Mouse (Mus musculus): ENCODE measurements around the gene Slc10a1. TPM values are rescaled to one million over a fixed set of nuclear protein-coding genes. Genes with fewer than 3 reads are reported as not detected.

Slc10a1 gene
- polyA plus RNA-seq, 1 experiment from 2014 or later = 12.9 TPM

DNA sequence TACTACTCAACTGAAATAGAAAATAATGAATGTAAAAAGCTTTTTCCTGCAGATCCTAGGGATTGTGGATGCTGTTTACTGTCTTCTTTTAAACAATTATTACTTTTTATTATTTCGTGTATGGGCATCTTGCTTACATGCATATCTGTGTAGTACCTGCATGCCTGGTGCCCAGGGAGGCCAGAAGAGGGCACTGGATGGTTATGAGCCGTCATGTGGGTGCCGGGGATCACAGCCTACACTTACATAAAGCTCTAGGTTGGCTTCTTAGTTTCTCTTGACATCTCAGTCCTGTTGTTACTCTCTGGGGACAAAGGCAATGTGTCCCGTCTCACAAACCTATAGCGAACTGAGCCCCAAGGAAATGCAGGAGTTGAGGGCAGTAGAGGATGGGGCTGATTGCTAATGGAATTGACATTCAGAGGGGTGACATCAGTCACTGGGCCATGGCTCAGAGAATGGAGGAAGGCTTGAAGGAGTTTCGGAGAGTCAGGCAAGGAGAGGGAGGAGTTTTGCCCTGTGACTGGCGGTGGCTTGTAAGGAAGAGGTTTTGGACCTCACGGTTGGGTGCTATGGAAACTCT lies 24.1 kb upstream of the Slc10a1 start:
- H3K36me3 ChIP-seq (replicated peaks) = no peaks in the 10 kb centered on the region
- WGBS (ENCODE audit: insufficient replicate concordance) = 61% methylated on average over 8 of the region's 8 CpGs
- no peaks in the 10 kb centered on the region for H3K4me1 ChIP-seq (replicated peaks)
- ATAC-seq (ENCODE audit: insufficient read depth) = no peak
- no peaks in the 10 kb centered on the region for H3K9me3 ChIP-seq (replicated peaks)
- no peak overlapping the region for H3K4me2 ChIP-seq
- no peak overlapping the region for H3K27ac ChIP-seq (replicated peaks)
- no peak overlapping the region for H3K4me3 ChIP-seq (replicated peaks)
- no peak overlapping the region for H3K9ac ChIP-seq
- no peaks in the 10 kb centered on the region for H3K27me3 ChIP-seq

DNA sequence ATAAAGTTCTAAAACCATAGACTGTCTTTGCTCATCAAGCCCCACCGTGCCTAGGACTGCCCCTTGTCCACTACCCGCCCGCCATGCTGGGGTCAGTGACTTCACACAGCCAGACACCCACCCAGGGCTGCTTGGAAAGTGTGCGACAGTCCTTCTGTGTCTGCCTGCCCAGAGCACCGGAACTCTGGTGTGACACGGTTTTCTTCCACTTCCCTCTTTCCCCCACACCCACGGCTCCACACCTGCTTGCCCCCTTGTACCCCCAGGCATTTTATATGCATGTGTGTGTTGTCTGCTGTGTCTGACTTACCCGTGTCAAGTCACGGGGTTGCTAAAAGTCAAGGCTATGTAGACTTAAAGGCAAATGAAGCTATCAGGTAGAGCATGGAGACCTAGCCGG lies 23.3 kb upstream of the Slc10a1 start:
- no peak overlapping the region for H3K27ac ChIP-seq (replicated peaks)
- H3K9ac ChIP-seq = no peak overlapping the region
- no peaks in the 10 kb centered on the region for H3K4me1 ChIP-seq (replicated peaks)
- H3K4me3 ChIP-seq (replicated peaks) = no peak overlapping the region
- no peak overlapping the region for H3K4me2 ChIP-seq
- whole genome bisulfite sequencing (ENCODE audit: insufficient replicate concordance) = 50% methylated on average over 10 of the region's 10 CpGs
- H3K36me3 ChIP-seq (replicated peaks) = no peaks in the 10 kb centered on the region
- ATAC-seq (ENCODE audit: insufficient read depth) = no peak
- no peaks in the 10 kb centered on the region for H3K27me3 ChIP-seq
- H3K9me3 ChIP-seq (replicated peaks) = no peaks in the 10 kb centered on the region

- Histone ChIP-seq H3K27me3 (no peaks in the 10 kb centered on the region), H3K4me2 (no peak overlapping the region), H3K4me1 (replicated peaks) (no peaks in the 10 kb centered on the region), H3K9me3 (replicated peaks) (no peaks in the 10 kb centered on the region), H3K9ac (no peak overlapping the region), H3K4me3 (replicated peaks) (no peak overlapping the region), H3K36me3 (replicated peaks) (no peaks in the 10 kb centered on the region), H3K27ac (replicated peaks) (no peak overlapping the region)
- 81% methylated on average over 13 of the region's 13 CpGs for WGBS (ENCODE audit: insufficient replicate concordance)
- ATAC-seq (ENCODE audit: insufficient read depth) = no peak
Measured at GRCm38 (mm10) chr12:80990901-80991445, 22.5 kb upstream of the Slc10a1 start.

DNA sequence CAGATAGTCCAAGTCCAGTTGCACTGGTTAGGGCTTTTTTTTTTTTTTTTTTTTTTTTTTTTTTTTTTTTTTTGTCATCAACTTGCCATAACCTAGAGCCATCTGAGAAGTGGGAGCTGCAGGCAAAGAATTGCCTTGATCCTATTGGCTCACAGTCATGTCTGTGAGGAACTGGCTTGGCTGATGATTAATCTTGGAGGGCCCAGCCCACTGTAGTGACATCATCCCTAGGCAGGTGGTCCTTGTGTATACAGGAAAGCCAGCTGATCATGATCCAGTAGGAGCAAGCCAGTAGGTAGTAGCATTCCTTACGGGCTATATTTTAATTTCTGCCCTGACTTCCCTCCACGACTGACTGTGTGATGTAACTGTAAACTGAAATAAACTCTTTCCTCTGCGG lies 19.8 kb upstream of the Slc10a1 start:
- ATAC-seq (ENCODE audit: insufficient read depth) = no peak
- 72% methylated on average over 3 of the region's 3 CpGs for whole genome bisulfite sequencing (ENCODE audit: insufficient replicate concordance)
- H3K27me3 ChIP-seq = no peaks in the 10 kb centered on the region
- H3K27ac ChIP-seq (replicated peaks) = no peak overlapping the region
- H3K9me3 ChIP-seq (replicated peaks) = no peaks in the 10 kb centered on the region
- no peak overlapping the region for H3K9ac ChIP-seq
- no peaks in the 10 kb centered on the region for H3K36me3 ChIP-seq (replicated peaks)
- no peaks in the 10 kb centered on the region for H3K4me1 ChIP-seq (replicated peaks)
- no peak overlapping the region for H3K4me3 ChIP-seq (replicated peaks)
- no peak overlapping the region for H3K4me2 ChIP-seq

DNA sequence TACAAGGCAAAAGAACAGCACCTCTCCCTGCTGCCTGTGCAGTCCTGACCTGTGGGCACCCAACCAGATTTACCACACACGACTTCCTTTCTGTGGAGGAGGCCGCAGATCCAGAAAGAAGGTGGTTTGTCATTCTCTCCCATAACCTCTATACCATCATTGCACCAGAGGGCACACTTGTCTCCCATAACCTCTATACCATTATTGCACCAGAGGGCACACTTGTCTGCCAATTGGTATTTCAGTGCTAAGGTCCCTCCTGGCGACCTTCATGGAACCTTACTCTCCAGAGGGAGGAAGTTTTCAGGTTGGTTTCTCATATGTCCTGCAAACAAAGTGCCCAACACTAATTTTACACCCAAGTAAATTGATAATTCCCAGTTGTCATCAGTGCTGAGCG lies 18.1 kb upstream of the Slc10a1 start:
- Histone ChIP-seq H3K27ac (replicated peaks) (no peak overlapping the region), H3K4me3 (replicated peaks) (no peak overlapping the region), H3K4me2 (no peak overlapping the region), H3K9ac (no peak overlapping the region), H3K4me1 (replicated peaks) (no peaks in the 10 kb centered on the region), H3K36me3 (replicated peaks) (no peaks in the 10 kb centered on the region), H3K9me3 (replicated peaks) (no peaks in the 10 kb centered on the region), H3K27me3 (no peaks in the 10 kb centered on the region)
- 54% methylated on average over 4 of the region's 4 CpGs for WGBS (ENCODE audit: insufficient replicate concordance)
- ATAC-seq (ENCODE audit: insufficient read depth) = no peak

DNA sequence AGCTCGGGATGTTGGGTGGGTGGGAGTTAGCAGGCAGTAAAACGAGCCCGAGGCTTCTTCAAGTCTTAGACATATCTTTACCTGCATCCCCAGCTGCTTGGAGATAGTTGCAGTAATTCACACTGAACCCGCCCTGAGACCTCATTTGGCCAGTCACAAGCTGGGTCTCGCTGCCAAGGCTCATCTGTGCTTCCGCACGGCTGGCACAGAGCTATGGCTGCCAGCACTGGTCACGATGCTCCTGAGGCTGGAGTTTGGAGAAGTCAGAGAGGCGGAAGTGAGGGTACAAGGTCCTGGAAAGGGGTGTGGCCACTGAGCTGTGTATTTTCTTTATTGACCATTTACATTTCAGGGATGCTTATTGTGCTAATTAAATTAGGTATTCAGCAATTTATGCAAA lies 15.2 kb upstream of the Slc10a1 start:
- no peaks in the 10 kb centered on the region for H3K9me3 ChIP-seq (replicated peaks)
- WGBS (ENCODE audit: insufficient replicate concordance) = 55% methylated on average over 9 of the region's 9 CpGs
- H3K27ac ChIP-seq (replicated peaks) = no peak overlapping the region
- no peak overlapping the region for H3K4me3 ChIP-seq (replicated peaks)
- no peak for ATAC-seq (ENCODE audit: insufficient read depth)
- H3K27me3 ChIP-seq = no peaks in the 10 kb centered on the region
- H3K4me1 ChIP-seq (replicated peaks) = no peaks in the 10 kb centered on the region
- H3K36me3 ChIP-seq (replicated peaks) = no peaks in the 10 kb centered on the region
- H3K9ac ChIP-seq = no peak overlapping the region
- H3K4me2 ChIP-seq = no peak overlapping the region

DNA sequence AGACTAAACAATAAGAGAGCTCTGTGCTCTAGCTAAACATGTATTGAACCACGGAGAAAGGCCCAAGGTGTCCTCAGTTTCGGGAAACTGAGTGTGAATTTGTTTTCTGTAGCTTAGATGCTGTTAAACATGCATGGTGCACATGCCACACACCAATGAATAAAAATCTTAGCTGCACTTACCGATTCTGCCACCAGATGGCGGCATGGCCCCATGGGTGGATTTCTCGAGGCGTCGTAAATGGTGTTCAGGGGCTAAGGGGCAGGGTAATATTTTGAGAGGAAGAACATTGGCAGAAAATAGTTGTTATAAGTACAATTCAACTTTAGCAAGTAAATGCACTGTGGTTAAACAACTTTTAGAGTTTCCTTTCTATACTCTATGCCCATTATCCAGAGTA lies 13.8 kb upstream of the Slc10a1 start:
- no peaks in the 10 kb centered on the region for H3K27me3 ChIP-seq
- no peak for ATAC-seq (ENCODE audit: insufficient read depth)
- no peak overlapping the region for H3K9ac ChIP-seq
- H3K9me3 ChIP-seq (replicated peaks) = no peaks in the 10 kb centered on the region
- no peak overlapping the region for H3K4me2 ChIP-seq
- no peak overlapping the region for H3K27ac ChIP-seq (replicated peaks)
- 1% methylated on average over 7 of the region's 7 CpGs for WGBS (ENCODE audit: insufficient replicate concordance)
- H3K4me1 ChIP-seq (replicated peaks) = no peaks in the 10 kb centered on the region
- no peaks in the 10 kb centered on the region for H3K36me3 ChIP-seq (replicated peaks)
- no peak overlapping the region for H3K4me3 ChIP-seq (replicated peaks)

DNA sequence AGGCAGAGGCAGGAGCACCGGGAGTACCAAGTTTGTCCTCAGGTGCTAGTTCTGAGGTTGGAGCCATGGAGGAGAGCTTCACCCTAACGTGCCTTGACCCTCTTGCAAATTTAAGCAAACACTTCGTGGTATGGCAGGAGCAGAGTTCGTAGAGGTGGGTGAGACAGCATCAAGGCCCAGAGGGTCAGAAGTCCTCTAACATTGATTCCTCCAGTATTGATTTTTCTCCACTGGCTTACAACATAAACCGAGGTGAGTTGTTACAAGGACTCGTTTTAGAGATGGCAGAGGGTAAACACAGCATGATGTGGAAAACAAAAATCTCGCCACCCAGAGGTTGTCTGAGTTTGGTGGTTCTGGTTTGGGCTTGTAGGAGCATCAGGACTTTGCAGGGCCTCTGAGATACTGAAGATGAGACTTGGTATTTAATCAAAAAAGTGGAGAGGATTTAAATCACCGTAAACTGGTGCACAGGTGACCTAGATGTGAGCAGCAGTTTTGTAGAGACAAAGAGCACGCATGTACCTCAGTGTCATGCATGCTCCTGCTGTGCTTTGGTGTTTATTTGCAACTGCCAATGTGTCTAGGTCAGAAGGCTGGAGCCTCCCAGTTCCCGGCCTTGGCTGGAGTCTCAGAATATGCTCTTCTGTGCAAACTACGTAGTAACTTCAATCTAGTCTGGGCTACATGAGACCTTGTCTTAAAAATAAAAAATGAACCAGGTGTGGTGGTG lies 7.6 kb upstream of the Slc10a1 start:
- 55% methylated on average over 11 of the region's 11 CpGs for WGBS (ENCODE audit: insufficient replicate concordance)
- Histone ChIP-seq H3K27me3 (no peaks in the 10 kb centered on the region), H3K36me3 (replicated peaks) (no peaks in the 10 kb centered on the region), H3K4me1 (replicated peaks) (0 out of 2 replicates have a peak, but pooled peaks cover 6% of the 10 kb centered on the region), H3K9ac (no peak overlapping the region), H3K4me3 (replicated peaks) (no peak overlapping the region), H3K4me2 (no peak overlapping the region), H3K27ac (replicated peaks) (peak overlapping the region; percentile 62), H3K9me3 (replicated peaks) (no peaks in the 10 kb centered on the region)
- peak; percentile 76 for ATAC-seq (ENCODE audit: insufficient read depth)

- no peaks in the 10 kb centered on the region for H3K27me3 ChIP-seq
- no peaks in the 10 kb centered on the region for H3K9me3 ChIP-seq (replicated peaks)
- no peaks in the 10 kb centered on the region for H3K36me3 ChIP-seq (replicated peaks)
- 0 out of 2 replicates have a peak, but pooled peaks cover 6% of the 10 kb centered on the region for H3K4me1 ChIP-seq (replicated peaks)
- no peak overlapping the region for H3K4me3 ChIP-seq (replicated peaks)
- no peak overlapping the region for H3K27ac ChIP-seq (replicated peaks)
- no peak for ATAC-seq (ENCODE audit: insufficient read depth)
- no peak overlapping the region for H3K9ac ChIP-seq
- 39% methylated on average over 3 of the region's 3 CpGs for WGBS (ENCODE audit: insufficient replicate concordance)
- H3K4me2 ChIP-seq = no peak overlapping the region
Measured at GRCm38 (mm10) chr12:80971756-80972155, 3.3 kb upstream of the Slc10a1 start.

DNA sequence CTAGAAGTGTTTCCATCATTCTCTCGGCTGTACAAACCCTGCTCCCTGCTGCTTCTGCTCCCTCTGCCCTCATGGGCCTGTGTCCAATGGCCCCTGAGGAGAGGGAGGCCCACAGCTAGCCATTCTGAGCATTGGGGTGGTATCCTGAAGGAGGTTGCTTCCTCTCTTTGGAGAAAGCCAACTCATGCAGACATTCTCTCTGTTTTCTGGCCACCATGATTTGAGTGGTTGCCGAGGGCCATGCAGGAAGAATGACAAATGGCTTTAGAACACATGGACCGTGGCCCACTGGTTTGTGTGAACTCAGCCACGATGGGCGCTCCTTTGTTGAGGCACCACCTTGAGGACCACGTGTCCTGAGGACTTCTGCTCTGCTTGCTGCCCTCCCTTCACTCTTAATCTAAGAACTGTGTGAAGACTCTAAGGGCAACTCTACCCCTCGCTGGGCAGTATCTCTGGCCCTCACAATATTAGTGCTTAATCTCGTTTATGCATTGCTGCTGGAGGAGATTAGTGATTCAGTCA lies 1.7 kb upstream of the Slc10a1 start:
- H3K27ac ChIP-seq (replicated peaks) = no peak overlapping the region
- H3K27me3 ChIP-seq = no peaks in the 10 kb centered on the region
- H3K36me3 ChIP-seq (replicated peaks) = no peaks in the 10 kb centered on the region
- H3K4me1 ChIP-seq (replicated peaks) = 0 out of 2 replicates have a peak, but pooled peaks cover 2% of the 10 kb centered on the region
- ATAC-seq (ENCODE audit: insufficient read depth) = no peak
- H3K9ac ChIP-seq = no peak overlapping the region
- H3K4me2 ChIP-seq = no peak overlapping the region
- no peak overlapping the region for H3K4me3 ChIP-seq (replicated peaks)
- H3K9me3 ChIP-seq (replicated peaks) = no peaks in the 10 kb centered on the region
- whole genome bisulfite sequencing (ENCODE audit: insufficient replicate concordance) = 60% methylated on average over 8 of the region's 8 CpGs

DNA sequence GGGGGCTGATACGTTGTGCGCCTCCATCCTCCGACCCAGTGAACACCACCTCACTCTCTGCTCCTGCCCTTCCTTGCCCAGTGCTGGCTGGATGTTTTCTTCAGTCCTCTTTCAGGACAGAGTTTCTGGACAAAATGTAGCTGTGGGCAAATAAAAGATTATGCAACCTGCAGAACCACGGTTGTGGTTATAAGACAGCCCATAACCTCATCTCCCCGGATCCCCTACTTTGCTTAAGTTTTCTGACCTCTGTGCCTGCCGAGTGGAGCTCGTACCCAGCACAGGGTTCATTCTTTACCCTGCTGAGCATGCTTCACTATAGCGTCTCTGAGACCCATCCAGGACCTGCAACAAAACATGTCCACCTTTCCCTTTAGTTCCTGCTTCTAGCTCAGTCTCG lies 587 bp downstream of the Slc10a1 start:
- Histone ChIP-seq H3K36me3 (replicated peaks) (no peaks in the 10 kb centered on the region), H3K9ac (no peak overlapping the region), H3K4me3 (replicated peaks) (peak overlapping the region; percentile 10; the same call in 1 of the 2 replicates), H3K4me2 (peak overlapping the region; percentile 29; the same call in 1 of the 2 replicates), H3K27ac (replicated peaks) (peak overlapping the region; percentile 59), H3K4me1 (replicated peaks) (no peaks in the 10 kb centered on the region), H3K27me3 (no peaks in the 10 kb centered on the region), H3K9me3 (replicated peaks) (no peaks in the 10 kb centered on the region)
- ATAC-seq (ENCODE audit: insufficient read depth) = peak; percentile 41; the same call in 1 of the 2 replicates
- 50% methylated on average over 9 of the region's 9 CpGs for WGBS (ENCODE audit: insufficient replicate concordance)
